ENCODE assay signal across 26 mouse cellular contexts in genomic region chr8:70547762-70548161, GRCm38 (mm10). TPM values are rescaled to one million over a fixed set of nuclear protein-coding genes. Genes with fewer than 3 reads are reported as not detected.
DNase-seq lines count a peak whose midpoint lies in the region; ATAC-seq and TF ChIP-seq lines count a peak whose summit lies in the region.
"Had no signal": no experiment of that assay in that cellular context is flagged by ENCODE, and none has a peak within 500 bp of the region (broad histone marks: within the 10 kb centered on the region; RNA-seq: fewer than 3 reads in every experiment).

No protein-coding gene starts in this region.

- ATAC-seq in heart, postnatal 0 days (ENCODE audit: insufficient read depth, low read depth): no peak
- ATAC-seq: forebrain, embryonic 13.5 days; hindbrain, embryonic 16.5 days; midbrain, embryonic 16.5 days had no signal

- H3K79me2 ChIP-seq in macrophage (ENCODE audit: inconsistent target): peaks cover 96% of the 10 kb centered on the region

- H3K4me3 ChIP-seq in gastrocnemius, adult 2 months: no peak overlapping the region
- no peak overlapping the region for H3K4me3 ChIP-seq in heart, postnatal 0 days (ENCODE audit: low read depth, low read length)
- no peak overlapping the region for H3K4me3 ChIP-seq in macrophage (ENCODE audit: inconsistent target)
- H3K4me3 ChIP-seq: forebrain, embryonic 13.5 days; limb, embryonic 13.5 days; liver, embryonic 15.5 days had no signal

- H3K27ac ChIP-seq in gastrocnemius, adult 2 months: peak overlapping the region; percentile 94
- H3K27ac ChIP-seq in heart, postnatal 0 days (ENCODE audit: low read depth): peak overlapping the region; percentile 66; the same call in 1 of the 2 replicates
- H3K27ac ChIP-seq in macrophage: peak overlapping the region; percentile 92
- H3K27ac ChIP-seq: forebrain, embryonic 13.5 days; kidney, postnatal 0 days; limb, embryonic 13.5 days; liver, embryonic 15.5 days had no signal

- no peaks in the 10 kb centered on the region for H3K27me3 ChIP-seq in heart, postnatal 0 days (ENCODE audit: control insufficient read depth, insufficient read depth, low read length)
- H3K27me3 ChIP-seq: forebrain, embryonic 13.5 days; limb, embryonic 13.5 days; liver, embryonic 15.5 days had no signal

- TF ChIP-seq EP300 in heart, postnatal 0 days (IDR thresholded peaks at IDR 0.05; ENCODE audit: low read depth): no peak

- no peaks in the 10 kb centered on the region for H3K9me3 ChIP-seq in heart, postnatal 0 days (replicated peaks; ENCODE audit: control insufficient read depth, low read length)
- H3K9me3 ChIP-seq: forebrain, embryonic 13.5 days; G1E; limb, embryonic 13.5 days; liver, embryonic 15.5 days had no signal

- no peak for TF ChIP-seq CTCF in gastrocnemius, adult 2 months (IDR thresholded peaks at IDR 0.05)
- no peak for TF ChIP-seq CTCF in heart, postnatal 0 days (IDR thresholded peaks at IDR 0.05; ENCODE audit: low read depth)

- intact Hi-C loops in gastrocnemius, adult 2 months (cut with DNase I): no loop called here
- intact Hi-C loops in gastrocnemius, postnatal 36 days (cut with DNase I): loop anchor here (5.0 kb wide), 1 partner anchor 35 kb away; no protein-coding TSS in a partner anchor

- no peak overlapping the region for H3K9ac ChIP-seq in heart, postnatal 0 days (replicated peaks; ENCODE audit: low read depth, low read length)
- H3K9ac ChIP-seq: forebrain, embryonic 13.5 days; limb, embryonic 13.5 days; liver, embryonic 15.5 days had no signal

- H3K4me2 ChIP-seq in heart, postnatal 0 days (ENCODE audit: low read depth, low read length): no peak overlapping the region
- H3K4me2 ChIP-seq: forebrain, embryonic 13.5 days; limb, embryonic 13.5 days; liver, embryonic 15.5 days; midbrain, embryonic 11.5 days had no signal

- WGBS in heart, postnatal 0 days: 81% methylated on average over 6 of the region's 6 CpGs
- 94% methylated on average over 6 of the region's 6 CpGs for WGBS in macrophage (ENCODE audit: missing documents)

- no peak for DNase-seq in gastrocnemius, adult 2 months
- DNase-seq in gastrocnemius, postnatal 36 days: no peak
- no peak for DNase-seq in heart, postnatal 0 days (ENCODE audit: low spot score)
- DNase-seq in heart, adult 18-20 months: no peak
- DNase-seq in lung, adult 18-20 months: peak; percentile 57 to 71
- no peak for DNase-seq in lung, postnatal 25 days (ENCODE audit: low spot score)
- DNase-seq: adrenal gland, postnatal 10 days; cerebellum, adult 11 months; cerebellum, adult 9-10 months; cerebellum, postnatal 36 days; gastrocnemius, postnatal 14 days; heart, postnatal 14 days; kidney, adult 18-20 months; kidney, postnatal 4 days; right cerebral cortex, adult 18-20 months; spleen, adult 18-20 months; thymus, postnatal 25 days had no signal

- H3K36me3 ChIP-seq in heart, postnatal 0 days (replicated peaks; ENCODE audit: control insufficient read depth, insufficient read depth, low read length): no peaks in the 10 kb centered on the region
- H3K36me3 ChIP-seq in macrophage (ENCODE audit: inconsistent target): no peaks in the 10 kb centered on the region

- H3K4me1 ChIP-seq in heart, postnatal 0 days (ENCODE audit: control insufficient read depth, insufficient read depth): peaks cover 41% of the 10 kb centered on the region
- H3K4me1 ChIP-seq: limb, embryonic 13.5 days had no signal

RNA-seq across cellular contexts. Expression of gene Ell, which starts 8.5 kb away (rescaled TPM):
- 10 to 100 TPM; 11.9 to 14.6 TPM for total RNA-seq in gastrocnemius, adult 2 months (2021)
- total RNA-seq in gastrocnemius, postnatal 36 days (2021): 10 to 100 TPM in 1 of 2 experiments, 1 to 10 TPM in 1; 9.6 to 10.5 TPM
- 7.3 and 13.9 TPM in 2 replicates for total RNA-seq in heart, postnatal 0 days (2014; rRNA removed; ENCODE audit: low replicate concordance)
- 7.9 and 9.1 TPM in 2 replicates for polyA plus RNA-seq in heart, postnatal 0 days (2015; fragmentation: Nextera tagmentation; extraction: Ambion mirVana)
- total RNA-seq in heart, adult 18-20 months (2021): 10 to 100 TPM; 10.9 to 12.0 TPM
- 10 to 100 TPM in 25 of 26 experiments, 1 to 10 TPM in 1; 10.0 to 82.2 (median 37.5) TPM for total RNA-seq in macrophage (2018; cell fraction: chromatin; rRNA removed)
- total RNA-seq in macrophage (2018; cell fraction: cytosol; rRNA removed): 10 to 100 TPM in 24 of 26 experiments, 1 to 10 TPM in 2; 8.3 to 29.0 (median 18.3) TPM
- total RNA-seq in macrophage (2018; cell fraction: nucleus; rRNA removed): 10 to 100 TPM; 10.8 to 65.2 (median 25.1) TPM
- polyA plus RNA-seq in macrophage (2018): 18.8 to 33.9 TPM (median 21.7 TPM) in 3 replicates

RNA-seq across cellular contexts. Expression of gene Kxd1, which starts 20.0 kb away (rescaled TPM):
- total RNA-seq in gastrocnemius, adult 2 months (2021): 10 to 100 TPM; 70.4 to 83.9 TPM
- total RNA-seq in gastrocnemius, postnatal 36 days (2021): 10 to 100 TPM; 67.7 to 74.7 TPM
- 110 and 120 TPM in 2 replicates for total RNA-seq in heart, postnatal 0 days (2014; rRNA removed; ENCODE audit: low replicate concordance)
- polyA plus RNA-seq in heart, postnatal 0 days (2015; fragmentation: Nextera tagmentation; extraction: Ambion mirVana): 93.5 and 96.7 TPM in 2 replicates
- 100 to 1,000 TPM in 1 of 2 experiments, 10 to 100 TPM in 1; 92.4 to 107 TPM for total RNA-seq in heart, adult 18-20 months (2021)
- 10 to 100 TPM in 24 of 26 experiments, 1 to 10 TPM in 2; 8.3 to 50.5 (median 27.0) TPM for total RNA-seq in macrophage (2018; cell fraction: chromatin; rRNA removed)
- 10 to 100 TPM; 46.2 to 87.2 (median 60.2) TPM for total RNA-seq in macrophage (2018; cell fraction: cytosol; rRNA removed)
- total RNA-seq in macrophage (2018; cell fraction: nucleus; rRNA removed): 10 to 100 TPM; 15.4 to 47.1 (median 25.6) TPM
- 50.0 to 80.3 TPM (median 65.4 TPM) in 3 replicates for polyA plus RNA-seq in macrophage (2018)

RNA-seq across cellular contexts. Expression of gene Fkbp8, which starts 20.2 kb away (rescaled TPM):
- 100 to 1,000 TPM; 108 to 112 TPM for total RNA-seq in gastrocnemius, adult 2 months (2021)
- 100 to 1,000 TPM in 1 of 2 experiments, 10 to 100 TPM in 1; 99.3 to 107 TPM for total RNA-seq in gastrocnemius, postnatal 36 days (2021)
- 422 and 440 TPM in 2 replicates for total RNA-seq in heart, postnatal 0 days (2014; rRNA removed; ENCODE audit: low replicate concordance)
- polyA plus RNA-seq in heart, postnatal 0 days (2015; fragmentation: Nextera tagmentation; extraction: Ambion mirVana): 195 and 200 TPM in 2 replicates
- total RNA-seq in heart, adult 18-20 months (2021): 100 to 1,000 TPM; 120 to 129 TPM
- 100 to 1,000 TPM; 130 to 375 (median 241) TPM for total RNA-seq in macrophage (2018; cell fraction: chromatin; rRNA removed)
- total RNA-seq in macrophage (2018; cell fraction: cytosol; rRNA removed): 100 to 1,000 TPM; 162 to 236 (median 198) TPM
- total RNA-seq in macrophage (2018; cell fraction: nucleus; rRNA removed): 100 to 1,000 TPM; 137 to 299 (median 210) TPM
- polyA plus RNA-seq in macrophage (2018): 103 to 188 TPM (median 181 TPM) in 3 replicates

RNA-seq across cellular contexts. Expression of gene Uba52, which starts 37.2 kb away (rescaled TPM):
- 100 to 1,000 TPM; 777 to 924 TPM for total RNA-seq in gastrocnemius, adult 2 months (2021)
- 100 to 1,000 TPM; 787 to 802 TPM for total RNA-seq in gastrocnemius, postnatal 36 days (2021)
- 887 and 1,064 TPM in 2 replicates for total RNA-seq in heart, postnatal 0 days (2014; rRNA removed; ENCODE audit: low replicate concordance)
- polyA plus RNA-seq in heart, postnatal 0 days (2015; fragmentation: Nextera tagmentation; extraction: Ambion mirVana): 1,011 and 1,075 TPM in 2 replicates
- 1,000 to 10,000 TPM; 1,328 to 1,514 TPM for total RNA-seq in heart, adult 18-20 months (2021)
- total RNA-seq in macrophage (2018; cell fraction: chromatin; rRNA removed): 100 to 1,000 TPM in 1 of 26 experiments, 10 to 100 TPM in 25; 15.6 to 152 (median 42.1) TPM
- 1,000 to 10,000 TPM in 13 of 26 experiments, 100 to 1,000 TPM in 13; 668 to 1,500 (median 1,029) TPM for total RNA-seq in macrophage (2018; cell fraction: cytosol; rRNA removed)
- 100 to 1,000 TPM in 21 of 26 experiments, 10 to 100 TPM in 5; 73.7 to 183 (median 129) TPM for total RNA-seq in macrophage (2018; cell fraction: nucleus; rRNA removed)
- 907 to 1,116 TPM (median 1,045 TPM) in 3 replicates for polyA plus RNA-seq in macrophage (2018)

RNA-seq across cellular contexts. Expression of gene Rex1bd, which starts 41.2 kb away (rescaled TPM):
- 100 to 1,000 TPM; 146 to 148 TPM for total RNA-seq in gastrocnemius, adult 2 months (2021)
- total RNA-seq in gastrocnemius, postnatal 36 days (2021): 100 to 1,000 TPM; 126 to 128 TPM
- 121 and 145 TPM in 2 replicates for total RNA-seq in heart, postnatal 0 days (2014; rRNA removed; ENCODE audit: low replicate concordance)
- 139 and 146 TPM in 2 replicates for polyA plus RNA-seq in heart, postnatal 0 days (2015; fragmentation: Nextera tagmentation; extraction: Ambion mirVana)
- total RNA-seq in heart, adult 18-20 months (2021): 100 to 1,000 TPM; 113 to 128 TPM
- 10 to 100 TPM in 18 of 26 experiments, 1 to 10 TPM in 8; 4.0 to 44.4 (median 19.7) TPM for total RNA-seq in macrophage (2018; cell fraction: chromatin; rRNA removed)
- 100 to 1,000 TPM in 7 of 26 experiments, 10 to 100 TPM in 19; 62.5 to 111 (median 90.4) TPM for total RNA-seq in macrophage (2018; cell fraction: cytosol; rRNA removed)
- 10 to 100 TPM in 25 of 26 experiments, 1 to 10 TPM in 1; 7.9 to 67.7 (median 32.9) TPM for total RNA-seq in macrophage (2018; cell fraction: nucleus; rRNA removed)
- 37.3 to 87.0 TPM (median 75.4 TPM) in 3 replicates for polyA plus RNA-seq in macrophage (2018)

Comparison
In these comparisons a context has a peak if more than half of its experiments do, and no peak if none do; other contexts are left out.
1. DNase-seq: peak in lung, adult 18-20 months (2 of 2); none in gastrocnemius, adult 2 months (single experiment), gastrocnemius, postnatal 36 days (0 of 2), heart, postnatal 0 days (single experiment), heart, adult 18-20 months (0 of 2) and lung, postnatal 25 days (single experiment).
2. Peak in every context shown above with its lines, with median percentiles within 50 percentile points of each other: H3K27ac ChIP-seq.